Mouse (Mus musculus) heart, postnatal 36 days (tissue): Measurements from ENCODE around the gene Ccdc15. TPM values are rescaled to one million over a fixed set of nuclear protein-coding genes. Genes with fewer than 3 reads are reported as not detected.
"Not testable (repeated sequence)": the region's sequence is repeated elsewhere in the genome, so short reads cannot be mapped to it uniquely, and the experiment has no call there.

Source experiments
- DNase-seq, 2 experiments: peaks; one replicate each; pipeline ENCODE4 v3.0.0; 2021 to 2022
- intact Hi-C: fragments of 180-260 bp; cut with DNase I; formaldehyde crosslinking; loops from one replicate; pipeline ENCODE4 v1.15.1; 2025
- total RNA-seq, 2 experiments: library from RNA; stranded (reverse); gene quantifications; 2 replicates each; pipeline ENCODE4 v1.2.3; 2021

The Ccdc15 gene
- total RNA-seq, 2 experiments from 2014 or later = 1.4 to 2.0 TPM

GRCm38 (mm10) chr9:37354485-37354884 lies 6.3 kb upstream of the Ccdc15 start:
- no peak for DNase-seq
- intact Hi-C loops = no loop called here

GRCm38 (mm10) chr9:37351266-37351665 lies 3.0 kb upstream of the Ccdc15 start:
- intact Hi-C loops = no loop called here

GRCm38 (mm10) chr9:37349050-37349449 lies 818 bp upstream of the Ccdc15 start:
- intact Hi-C loops = no loop called here

More at GRCm38 (mm10) chr9:37351266-37351665, 3.0 kb upstream of the Ccdc15 start:
- no peak for DNase-seq

GRCm38 (mm10) chr9:37347184-37347987 lies 846 bp downstream of the Ccdc15 start:
- DNase-seq = peak; percentile 4 to 9
- intact Hi-C loops = no loop called here

More at GRCm38 (mm10) chr9:37349050-37349449, 818 bp upstream of the Ccdc15 start:
- DNase-seq = no peak

GRCm38 (mm10) chr9:37345406-37345805 lies 2.8 kb downstream of the Ccdc15 start:
- intact Hi-C loops = no loop called here
- no peak for DNase-seq

GRCm38 (mm10) chr9:37329456-37329855 lies 18.8 kb downstream of the Ccdc15 start:
- DNase-seq = no peak
- intact Hi-C loops = loop anchor here (5.0 to 10.0 kb wide), 4 partner anchors 72 to 435 kb away; partner anchors contain the start of gene Slc37a2

GRCm38 (mm10) chr9:37301720-37302119 lies 46.5 kb downstream of the Ccdc15 start:
- no peak for DNase-seq
- intact Hi-C loops = no loop called here

GRCm38 (mm10) chr9:37300501-37300900 lies 47.7 kb downstream of the Ccdc15 start:
- intact Hi-C loops, DNase-seq: not testable (repeated sequence)

- intact Hi-C loops = no loop called here
- no peak for DNase-seq
Observed at GRCm38 (mm10) chr9:37295586-37295985, 52.6 kb downstream of the Ccdc15 start.

- no peak for DNase-seq
- intact Hi-C loops = no loop called here
Observed at GRCm38 (mm10) chr9:37266622-37267021, 81.6 kb downstream of the Ccdc15 start.

GRCm38 (mm10) chr9:37255889-37256225 lies 92.4 kb downstream of the Ccdc15 start:
- DNase-seq = peak; percentile 41 to 54
- intact Hi-C loops = loop anchor here (5.0 kb wide), 1 partner anchor 71 kb away; no protein-coding TSS in a partner anchor

GRCm38 (mm10) chr9:37255149-37255888 lies 92.9 kb downstream of the Ccdc15 start, which contains the start of gene Slc37a2:
TSS of gene Slc37a2 (minus strand) at chr9:37255738.
- DNase-seq = peak; percentile 60 to 74
- intact Hi-C loops = loop anchor here (5.0 kb wide), 1 partner anchor 72 kb away; no protein-coding TSS in a partner anchor

GRCm38 (mm10) chr9:37254531-37255110 lies 93.6 kb downstream of the Ccdc15 start:
- DNase-seq = no peak
- intact Hi-C loops = loop anchor here (5.0 kb wide), 1 partner anchor 73 kb away; no protein-coding TSS in a partner anchor

- intact Hi-C loops = no loop called here
- DNase-seq = no peak
Observed at GRCm38 (mm10) chr9:37250631-37251030, 97.6 kb downstream of the Ccdc15 start.

- intact Hi-C loops = no loop called here
- no peak for DNase-seq
Observed at GRCm38 (mm10) chr9:37249976-37250375, 98.3 kb downstream of the Ccdc15 start.

- DNase-seq = no peak
- intact Hi-C loops = no loop called here
Observed at GRCm38 (mm10) chr9:37248381-37248906, 99.8 kb downstream of the Ccdc15 start.

- DNase-seq = peak; percentile 29 to 53
- intact Hi-C loops = no loop called here
Observed at GRCm38 (mm10) chr9:37247429-37247828, 100.8 kb downstream of the Ccdc15 start.

GRCm38 (mm10) chr9:37245810-37246209 lies 102.4 kb downstream of the Ccdc15 start:
- intact Hi-C loops = no loop called here
- no peak for DNase-seq

GRCm38 (mm10) chr9:37245404-37245803 lies 102.8 kb downstream of the Ccdc15 start:
- DNase-seq = no peak
- intact Hi-C loops = no loop called here

GRCm38 (mm10) chr9:37244600-37244999 lies 103.6 kb downstream of the Ccdc15 start:
- intact Hi-C loops = no loop called here
- no peak for DNase-seq

- intact Hi-C loops = no loop called here
- no peak for DNase-seq
Observed at GRCm38 (mm10) chr9:37242764-37243163, 105.5 kb downstream of the Ccdc15 start.
